Mouse (Mus musculus) midbrain, embryonic 12.5 days (tissue): ENCODE measurements at regions not wholly inside any gene's neighbourhood (a gene's known extent, or its start where the extent isn't known, plus 50 kb on each side); places are given as distances from the start of the nearest gene placed in this dataset.

ENCODE experiments used
- ATAC-seq: fragments of 200-750 bp; cut with Nextera tagmentation; 2 replicates; pipeline ENCODE4 v1.8.0; 2017; ENCODE audit warnings: low read depth, moderate TSS enrichment, moderate library complexity; ENCODE audit not compliant: low FRiP score
- H3K27ac ChIP-seq: fragments of 300-500 bp; sonication (generic); replicated peaks from 2 replicates; pipeline ENCODE4 v1.5.1; 2016; ENCODE audit warnings: mild to moderate bottlenecking
- H3K27me3 ChIP-seq: fragments of 300-500 bp; sonication (generic); 2 replicates; pipeline ENCODE4 v1.6.1; 2016; ENCODE audit warnings: mild to moderate bottlenecking
- H3K36me3 ChIP-seq: fragments of 300-500 bp; sonication (generic); 2 replicates; pipeline ENCODE4 v1.6.1; 2016
- H3K4me1 ChIP-seq: fragments of 300-500 bp; sonication (generic); 2 replicates; pipeline ENCODE4 v1.6.1; 2016
- H3K4me2 ChIP-seq: fragments of 300-500 bp; sonication (generic); replicated peaks from 2 replicates; pipeline ENCODE4 v1.6.1; 2016; ENCODE audit warnings: mild to moderate bottlenecking, moderate library complexity
- H3K4me3 ChIP-seq: fragments of 300-500 bp; sonication (generic); 2 replicates; pipeline ENCODE4 v1.5.1; 2016; ENCODE audit warnings: mild to moderate bottlenecking
- H3K9ac ChIP-seq: fragments of 300-500 bp; sonication (generic); replicated peaks from 2 replicates; pipeline ENCODE4 v1.6.1; 2016; ENCODE audit warnings: mild to moderate bottlenecking, moderate library complexity
- H3K9me3 ChIP-seq: fragments of 300-500 bp; sonication (generic); 2 replicates; pipeline ENCODE4 v1.6.1; 2016; ENCODE audit warnings: mild to moderate bottlenecking
- WGBS: fragments of 180-500 bp; shearing (Covaris S2); methylation state at CpG from one replicate; pipeline ENCODE4 v1.1.7; 2016; 5-methylcytosine and 5-hydroxymethylcytosine counted together

GRCm38 (mm10) chr8:7799221-7799620 is 861.8 kb downstream of the Efnb2 start:
- no peaks in the 10 kb centered on the region for H3K27me3 ChIP-seq
- no peak for ATAC-seq

GRCm38 (mm10) chr8:7796156-7796555 is 864.9 kb downstream of the Efnb2 start:
- Histone ChIP-seq H3K4me3 (no peak overlapping the region), H3K4me2 (no peak overlapping the region), H3K9ac (no peak overlapping the region), H3K4me1 (no peaks in the 10 kb centered on the region), H3K27ac (no peak overlapping the region), H3K36me3 (no peaks in the 10 kb centered on the region), H3K27me3 (no peaks in the 10 kb centered on the region), H3K9me3 (no peaks in the 10 kb centered on the region)
- 89% methylated on average over 4 of the region's 4 CpGs for WGBS
- ATAC-seq = no peak

More at GRCm38 (mm10) chr8:7799221-7799620, 861.8 kb downstream of the Efnb2 start:
- H3K9me3 ChIP-seq = no peaks in the 10 kb centered on the region
- no peak overlapping the region for H3K27ac ChIP-seq
- H3K36me3 ChIP-seq = no peaks in the 10 kb centered on the region
- 77% methylated on average over 3 of the region's 3 CpGs for WGBS
- no peak overlapping the region for H3K4me3 ChIP-seq
- no peak overlapping the region for H3K4me2 ChIP-seq
- H3K4me1 ChIP-seq = no peaks in the 10 kb centered on the region
- H3K9ac ChIP-seq = no peak overlapping the region

- WGBS = 50% methylated on average over 3 of the region's 3 CpGs
- ATAC-seq = no peak
- no peak overlapping the region for H3K27ac ChIP-seq
- no peaks in the 10 kb centered on the region for H3K9me3 ChIP-seq
- no peaks in the 10 kb centered on the region for H3K36me3 ChIP-seq
- H3K4me2 ChIP-seq = no peak overlapping the region
- H3K4me3 ChIP-seq = no peak overlapping the region
- no peak overlapping the region for H3K9ac ChIP-seq
- H3K27me3 ChIP-seq = no peaks in the 10 kb centered on the region
- no peaks in the 10 kb centered on the region for H3K4me1 ChIP-seq
Measured at GRCm38 (mm10) chr8:7763820-7764219, 897.2 kb downstream of the Efnb2 start.

- Histone ChIP-seq H3K4me3 (no peak overlapping the region), H3K27me3 (no peaks in the 10 kb centered on the region), H3K9me3 (no peaks in the 10 kb centered on the region), H3K9ac (no peak overlapping the region), H3K4me2 (no peak overlapping the region), H3K36me3 (no peaks in the 10 kb centered on the region), H3K4me1 (no peaks in the 10 kb centered on the region), H3K27ac (no peak overlapping the region)
- 80% methylated on average over 4 of the region's 4 CpGs for WGBS
- ATAC-seq = no peak
Measured at GRCm38 (mm10) chr8:7760987-7761386, 900.1 kb downstream of the Efnb2 start.

- no peak for ATAC-seq
- WGBS = 90% methylated on average over 2 of the region's 2 CpGs
Measured at GRCm38 (mm10) chr8:7732726-7733125, 928.3 kb downstream of the Efnb2 start.

GRCm38 (mm10) chr8:7721880-7722279 is 939.2 kb downstream of the Efnb2 start:
- Histone ChIP-seq H3K4me2 (no peak overlapping the region), H3K27me3 (no peaks in the 10 kb centered on the region), H3K4me1 (no peaks in the 10 kb centered on the region), H3K36me3 (no peaks in the 10 kb centered on the region), H3K4me3 (no peak overlapping the region), H3K27ac (no peak overlapping the region), H3K9ac (no peak overlapping the region), H3K9me3 (no peaks in the 10 kb centered on the region)
- no peak for ATAC-seq
- WGBS = 92% methylated on average over 3 of the region's 3 CpGs

More at GRCm38 (mm10) chr8:7732726-7733125, 928.3 kb downstream of the Efnb2 start:
- Histone ChIP-seq H3K27ac (no peak overlapping the region), H3K4me2 (no peak overlapping the region), H3K4me1 (no peaks in the 10 kb centered on the region), H3K27me3 (no peaks in the 10 kb centered on the region), H3K9me3 (no peaks in the 10 kb centered on the region), H3K4me3 (no peak overlapping the region), H3K9ac (no peak overlapping the region), H3K36me3 (no peaks in the 10 kb centered on the region)

- H3K27ac ChIP-seq = no peak overlapping the region
- no peak for ATAC-seq
- no peaks in the 10 kb centered on the region for H3K36me3 ChIP-seq
- no peak overlapping the region for H3K4me2 ChIP-seq
- no peaks in the 10 kb centered on the region for H3K9me3 ChIP-seq
- H3K9ac ChIP-seq = no peak overlapping the region
- no peaks in the 10 kb centered on the region for H3K27me3 ChIP-seq
- 90% methylated on average over 5 of the region's 5 CpGs for WGBS
- H3K4me3 ChIP-seq = no peak overlapping the region
- no peaks in the 10 kb centered on the region for H3K4me1 ChIP-seq
Measured at GRCm38 (mm10) chr8:7718898-7719696, 941.9 kb downstream of the Efnb2 start.

- WGBS = 64% methylated on average over 1 of the region's 1 CpGs
- H3K4me3 ChIP-seq = no peak overlapping the region
- ATAC-seq = no peak
- no peak overlapping the region for H3K27ac ChIP-seq
- H3K4me1 ChIP-seq = no peaks in the 10 kb centered on the region
- H3K9ac ChIP-seq = no peak overlapping the region
- no peak overlapping the region for H3K4me2 ChIP-seq
- H3K27me3 ChIP-seq = no peaks in the 10 kb centered on the region
- H3K36me3 ChIP-seq = no peaks in the 10 kb centered on the region
- no peaks in the 10 kb centered on the region for H3K9me3 ChIP-seq
Measured at GRCm38 (mm10) chr8:7710764-7711163, 950.3 kb downstream of the Efnb2 start.

GRCm38 (mm10) chr8:7709406-7709805 is 951.6 kb downstream of the Efnb2 start:
- Histone ChIP-seq H3K27ac (no peak overlapping the region), H3K4me2 (no peak overlapping the region), H3K4me3 (no peak overlapping the region), H3K9me3 (no peaks in the 10 kb centered on the region), H3K36me3 (no peaks in the 10 kb centered on the region), H3K27me3 (no peaks in the 10 kb centered on the region), H3K4me1 (no peaks in the 10 kb centered on the region), H3K9ac (no peak overlapping the region)
- no peak for ATAC-seq
- WGBS = 84% methylated on average over 1 of the region's 1 CpGs

GRCm38 (mm10) chr8:7691355-7691996 is 969.6 kb downstream of the Efnb2 start:
- 73% methylated on average over 2 of the region's 2 CpGs for WGBS
- Histone ChIP-seq H3K9ac (no peak overlapping the region), H3K4me3 (no peak overlapping the region), H3K27me3 (no peaks in the 10 kb centered on the region), H3K4me1 (no peaks in the 10 kb centered on the region), H3K36me3 (no peaks in the 10 kb centered on the region), H3K9me3 (no peaks in the 10 kb centered on the region), H3K4me2 (no peak overlapping the region), H3K27ac (no peak overlapping the region)
- peak; percentile 65; the same call in 1 of the 2 replicates for ATAC-seq

GRCm38 (mm10) chr8:7653804-7654203 is 1007.2 kb downstream of the Efnb2 start:
- H3K4me1 ChIP-seq = no peaks in the 10 kb centered on the region
- H3K9ac ChIP-seq = no peak overlapping the region

More at GRCm38 (mm10) chr8:7653804-7654203, 1007.2 kb downstream of the Efnb2 start:
- Histone ChIP-seq H3K4me2 (no peak overlapping the region), H3K36me3 (no peaks in the 10 kb centered on the region), H3K27me3 (no peaks in the 10 kb centered on the region), H3K9me3 (no peaks in the 10 kb centered on the region), H3K27ac (no peak overlapping the region), H3K4me3 (no peak overlapping the region)
- no peak for ATAC-seq
